Mouse (Mus musculus): ENCODE measurements around the gene Hcrt. TPM values are rescaled to one million over a fixed set of nuclear protein-coding genes. Genes with fewer than 3 reads are reported as not detected.
"Not testable (repeated sequence)": the region's sequence is repeated elsewhere in the genome, so short reads cannot be mapped to it uniquely, and the experiment has no call there.

Hcrt gene
- polyA plus RNA-seq, 1 experiment from 2014 or later, result not detected

- 97% methylated on average over 2 of the region's 2 CpGs for WGBS
- H3K9ac ChIP-seq (ENCODE audit: low read length), result no peak overlapping the region
- no peak for ATAC-seq (ENCODE audit: insufficient number of reproducible peaks, low FRiP score, low TSS enrichment, low read depth)
Observed at GRCm38 (mm10) chr11:100795386-100795785, 32.7 kb upstream of the Hcrt start.

GRCm38 (mm10) chr11:100791457-100792049, 28.8 kb upstream of the Hcrt start:
- Histone ChIP-seq H3K9me3 (ENCODE audit: control insufficient read depth, low read length) (no peaks in the 10 kb centered on the region), H3K36me3 (ENCODE audit: control insufficient read depth, insufficient read depth, low read length) (no peaks in the 10 kb centered on the region), H3K9ac (ENCODE audit: low read length) (no peak overlapping the region), H3K4me3 (ENCODE audit: low read depth, low read length) (no peak overlapping the region), H3K4me1 (ENCODE audit: control insufficient read depth, insufficient read depth, low read length) (peaks cover 8% of the 10 kb centered on the region), H3K27me3 (ENCODE audit: control insufficient read depth, insufficient read depth, low read length) (no peaks in the 10 kb centered on the region), H3K4me2 (ENCODE audit: low read depth, severe bottlenecking) (no peak overlapping the region), H3K27ac (replicated peaks; ENCODE audit: low read depth, low read length) (no peak overlapping the region)
- ATAC-seq (ENCODE audit: insufficient number of reproducible peaks, low FRiP score, low TSS enrichment, low read depth), result no peak
- no peak for DNase-seq (ENCODE audit: low spot score)
- 89% methylated on average over 2 of the region's 2 CpGs for WGBS

More at GRCm38 (mm10) chr11:100795386-100795785, 32.7 kb upstream of the Hcrt start:
- no peak overlapping the region for H3K4me3 ChIP-seq (ENCODE audit: low read depth, low read length)
- no peak for DNase-seq (ENCODE audit: low spot score)
- no peaks in the 10 kb centered on the region for H3K9me3 ChIP-seq (ENCODE audit: control insufficient read depth, low read length)
- H3K4me1 ChIP-seq (ENCODE audit: control insufficient read depth, insufficient read depth, low read length), result 0 out of 2 replicates have a peak, but pooled peaks cover 3% of the 10 kb centered on the region
- no peak overlapping the region for H3K27ac ChIP-seq (replicated peaks; ENCODE audit: low read depth, low read length)
- H3K27me3 ChIP-seq (ENCODE audit: control insufficient read depth, insufficient read depth, low read length), result no peaks in the 10 kb centered on the region
- no peaks in the 10 kb centered on the region for H3K36me3 ChIP-seq (ENCODE audit: control insufficient read depth, insufficient read depth, low read length)
- no peak overlapping the region for H3K4me2 ChIP-seq (ENCODE audit: low read depth, severe bottlenecking)

GRCm38 (mm10) chr11:100790644-100791043, 27.9 kb upstream of the Hcrt start:
- not testable (repeated sequence) for ATAC-seq (ENCODE audit: insufficient number of reproducible peaks, low FRiP score, low TSS enrichment, low read depth); H3K4me1 ChIP-seq (ENCODE audit: control insufficient read depth, insufficient read depth, low read length); H3K4me2 ChIP-seq (ENCODE audit: low read depth, severe bottlenecking); DNase-seq (ENCODE audit: low spot score); H3K9ac ChIP-seq (ENCODE audit: low read length); H3K27me3 ChIP-seq (ENCODE audit: control insufficient read depth, insufficient read depth, low read length); H3K36me3 ChIP-seq (ENCODE audit: control insufficient read depth, insufficient read depth, low read length); H3K4me3 ChIP-seq (ENCODE audit: low read depth, low read length); H3K27ac ChIP-seq (replicated peaks; ENCODE audit: low read depth, low read length); H3K9me3 ChIP-seq (ENCODE audit: control insufficient read depth, low read length)
- WGBS, result 91% methylated on average over 9 of the region's 9 CpGs

GRCm38 (mm10) chr11:100789702-100790101, 27.0 kb upstream of the Hcrt start:
- no peak for ATAC-seq (ENCODE audit: insufficient number of reproducible peaks, low FRiP score, low TSS enrichment, low read depth)
- Histone ChIP-seq H3K4me1 (ENCODE audit: control insufficient read depth, insufficient read depth, low read length) (peaks cover 8% of the 10 kb centered on the region), H3K9me3 (ENCODE audit: control insufficient read depth, low read length) (no peaks in the 10 kb centered on the region), H3K9ac (ENCODE audit: low read length) (no peak overlapping the region), H3K4me3 (ENCODE audit: low read depth, low read length) (no peak overlapping the region), H3K27ac (replicated peaks; ENCODE audit: low read depth, low read length) (no peak overlapping the region), H3K27me3 (ENCODE audit: control insufficient read depth, insufficient read depth, low read length) (no peaks in the 10 kb centered on the region), H3K4me2 (ENCODE audit: low read depth, severe bottlenecking) (no peak overlapping the region), H3K36me3 (ENCODE audit: control insufficient read depth, insufficient read depth, low read length) (no peaks in the 10 kb centered on the region)
- WGBS, result 86% methylated on average over 3 of the region's 3 CpGs
- no peak for DNase-seq (ENCODE audit: low spot score)

- ATAC-seq (ENCODE audit: insufficient number of reproducible peaks, low FRiP score, low TSS enrichment, low read depth) (no peak), DNase-seq (ENCODE audit: low spot score) (no peak)
- 93% methylated on average over 2 of the region's 2 CpGs for WGBS
- H3K27me3 ChIP-seq (ENCODE audit: control insufficient read depth, insufficient read depth, low read length), result no peaks in the 10 kb centered on the region
- no peak overlapping the region for H3K27ac ChIP-seq (replicated peaks; ENCODE audit: low read depth, low read length)
- H3K4me3 ChIP-seq (ENCODE audit: low read depth, low read length), result no peak overlapping the region
- H3K9ac ChIP-seq (ENCODE audit: low read length), result no peak overlapping the region
- peaks cover 2% of the 10 kb centered on the region; the same call in 1 of the 2 replicates for H3K36me3 ChIP-seq (ENCODE audit: control insufficient read depth, insufficient read depth, low read length)
- H3K4me1 ChIP-seq (ENCODE audit: control insufficient read depth, insufficient read depth, low read length), result peaks cover 8% of the 10 kb centered on the region
- no peaks in the 10 kb centered on the region for H3K9me3 ChIP-seq (ENCODE audit: control insufficient read depth, low read length)
- no peak overlapping the region for H3K4me2 ChIP-seq (ENCODE audit: low read depth, severe bottlenecking)
Observed at GRCm38 (mm10) chr11:100785774-100786173, 23.0 kb upstream of the Hcrt start.

- WGBS, result 87% methylated on average over 8 of the region's 8 CpGs
- Histone ChIP-seq H3K4me2 (ENCODE audit: low read depth, severe bottlenecking) (no peak overlapping the region), H3K9ac (ENCODE audit: low read length) (no peak overlapping the region), H3K36me3 (ENCODE audit: control insufficient read depth, insufficient read depth, low read length) (peaks cover 2% of the 10 kb centered on the region; the same call in 1 of the 2 replicates), H3K27me3 (ENCODE audit: control insufficient read depth, insufficient read depth, low read length) (no peaks in the 10 kb centered on the region), H3K4me1 (ENCODE audit: control insufficient read depth, insufficient read depth, low read length) (peaks cover 8% of the 10 kb centered on the region), H3K4me3 (ENCODE audit: low read depth, low read length) (no peak overlapping the region), H3K27ac (replicated peaks; ENCODE audit: low read depth, low read length) (no peak overlapping the region), H3K9me3 (ENCODE audit: control insufficient read depth, low read length) (no peaks in the 10 kb centered on the region)
- no peak for DNase-seq (ENCODE audit: low spot score)
- no peak for ATAC-seq (ENCODE audit: insufficient number of reproducible peaks, low FRiP score, low TSS enrichment, low read depth)
Observed at GRCm38 (mm10) chr11:100784286-100784685, 21.6 kb upstream of the Hcrt start.

GRCm38 (mm10) chr11:100782568-100782967, 19.8 kb upstream of the Hcrt start:
- Histone ChIP-seq H3K36me3 (ENCODE audit: control insufficient read depth, insufficient read depth, low read length) (peaks cover 2% of the 10 kb centered on the region; the same call in 1 of the 2 replicates), H3K27me3 (ENCODE audit: control insufficient read depth, insufficient read depth, low read length) (no peaks in the 10 kb centered on the region), H3K27ac (replicated peaks; ENCODE audit: low read depth, low read length) (no peak overlapping the region), H3K4me3 (ENCODE audit: low read depth, low read length) (no peak overlapping the region), H3K9me3 (ENCODE audit: control insufficient read depth, low read length) (no peaks in the 10 kb centered on the region), H3K4me1 (ENCODE audit: control insufficient read depth, insufficient read depth, low read length) (0 out of 2 replicates have a peak, but pooled peaks cover 3% of the 10 kb centered on the region), H3K9ac (ENCODE audit: low read length) (no peak overlapping the region), H3K4me2 (ENCODE audit: low read depth, severe bottlenecking) (no peak overlapping the region)
- 90% methylated on average over 13 of the region's 13 CpGs for WGBS
- no peak for DNase-seq (ENCODE audit: low spot score)
- ATAC-seq (ENCODE audit: insufficient number of reproducible peaks, low FRiP score, low TSS enrichment, low read depth), result no peak

- Histone ChIP-seq H3K27ac (replicated peaks; ENCODE audit: low read depth, low read length) (no peak overlapping the region), H3K4me2 (ENCODE audit: low read depth, severe bottlenecking) (no peak overlapping the region), H3K27me3 (ENCODE audit: control insufficient read depth, insufficient read depth, low read length) (no peaks in the 10 kb centered on the region), H3K4me1 (ENCODE audit: control insufficient read depth, insufficient read depth, low read length) (no peaks in the 10 kb centered on the region), H3K9ac (ENCODE audit: low read length) (no peak overlapping the region), H3K9me3 (ENCODE audit: control insufficient read depth, low read length) (no peaks in the 10 kb centered on the region), H3K4me3 (ENCODE audit: low read depth, low read length) (no peak overlapping the region), H3K36me3 (ENCODE audit: control insufficient read depth, insufficient read depth, low read length) (peaks cover 2% of the 10 kb centered on the region; the same call in 1 of the 2 replicates)
- ATAC-seq (ENCODE audit: insufficient number of reproducible peaks, low FRiP score, low TSS enrichment, low read depth) (no peak), DNase-seq (ENCODE audit: low spot score) (no peak)
- 89% methylated on average over 15 of the region's 15 CpGs for WGBS
Observed at GRCm38 (mm10) chr11:100781763-100782475, 19.2 kb upstream of the Hcrt start.
